Mouse (Mus musculus) layer of hippocampus, adult 9-10 months (tissue): ENCODE results near the gene Cped1.
"Not testable (repeated sequence)": the region's sequence is repeated elsewhere in the genome, so short reads cannot be mapped to it uniquely, and the experiment has no call there.

Source experiments
- DNase-seq: peaks from one replicate; pipeline ENCODE4 v3.0.0; 2022; ENCODE audit warnings: low spot score

Cped1 gene

GRCm38 (mm10) chr6:22231244-22231643, 245.5 kb downstream of the Cped1 start:
- no peak for DNase-seq

- no peak for DNase-seq
Observed at GRCm38 (mm10) chr6:22233517-22233916, 247.8 kb downstream of the Cped1 start.

GRCm38 (mm10) chr6:22235133-22235532, 249.4 kb downstream of the Cped1 start:
- no peak for DNase-seq

- DNase-seq = no peak
Observed at GRCm38 (mm10) chr6:22243321-22243720, 257.6 kb downstream of the Cped1 start.

- no peak for DNase-seq
Observed at GRCm38 (mm10) chr6:22246696-22247095, 261.0 kb downstream of the Cped1 start.

GRCm38 (mm10) chr6:22258784-22259183, 273.1 kb downstream of the Cped1 start:
- DNase-seq = no peak

GRCm38 (mm10) chr6:22262519-22262918, 276.8 kb downstream of the Cped1 start:
- no peak for DNase-seq

GRCm38 (mm10) chr6:22264094-22264493, 278.4 kb downstream of the Cped1 start:
- DNase-seq = not testable (repeated sequence)

- DNase-seq = no peak
Observed at GRCm38 (mm10) chr6:22266018-22266417, 280.3 kb downstream of the Cped1 start.

- DNase-seq = no peak
Observed at GRCm38 (mm10) chr6:22267807-22268667, 282.3 kb downstream of the Cped1 start.

GRCm38 (mm10) chr6:22268677-22269076, 283.0 kb downstream of the Cped1 start:
- DNase-seq = no peak

GRCm38 (mm10) chr6:22269840-22270521, 284.3 kb downstream of the Cped1 start:
- no peak for DNase-seq

- no peak for DNase-seq
Observed at GRCm38 (mm10) chr6:22277941-22278340, 292.2 kb downstream of the Cped1 start.

GRCm38 (mm10) chr6:22280217-22280861, 294.6 kb downstream of the Cped1 start:
- peak; percentile 33 for DNase-seq

- DNase-seq = no peak
Observed at GRCm38 (mm10) chr6:22282405-22282804, 296.7 kb downstream of the Cped1 start.

- DNase-seq = no peak
Observed at GRCm38 (mm10) chr6:22288004-22288736, 302.5 kb downstream of the Cped1 start, which contains the start of gene Wnt16. Gene Wnt16, plus strand, starts transcription at chr6:22288227.

GRCm38 (mm10) chr6:22288737-22289460, 303.2 kb downstream of the Cped1 start:
- DNase-seq = no peak

- DNase-seq = no peak
Observed at GRCm38 (mm10) chr6:22289461-22290021, 303.8 kb downstream of the Cped1 start.

GRCm38 (mm10) chr6:22290790-22291189, 305.1 kb downstream of the Cped1 start:
- no peak for DNase-seq

- DNase-seq = no peak
Observed at GRCm38 (mm10) chr6:22292056-22292455, 306.3 kb downstream of the Cped1 start.

- no peak for DNase-seq
Observed at GRCm38 (mm10) chr6:22293922-22294321, 308.2 kb downstream of the Cped1 start.
